ENCODE assay signal across 8 mouse cellular contexts in genomic region chr11:70055618-70056214, GRCm38 (mm10). TPM values are rescaled to one million over a fixed set of nuclear protein-coding genes. Genes with fewer than 3 reads are reported as not detected.
A peak's percentile ranks its signal among the peaks of the same experiment; 100 is the strongest.
DNase-seq lines count a peak whose midpoint lies in the region; ATAC-seq lines count a peak whose summit lies in the region.

No protein-coding gene starts in this region.

- peak; percentile 63 for ATAC-seq in embryonic facial prominence, embryonic 14.5 days (ENCODE audit: low read depth)
- no peak for ATAC-seq in heart, embryonic 13.5 days (ENCODE audit: extremely low read depth, insufficient number of reproducible peaks, low FRiP score, low TSS enrichment)
- peak; percentile 56 for ATAC-seq in kidney, embryonic 16.5 days (ENCODE audit: low FRiP score, low TSS enrichment)
- peak; percentile 67 for ATAC-seq in neutrophil, adult 5-6 weeks (ENCODE audit: extremely low read depth, insufficient number of reproducible peaks, low FRiP score, poor library complexity, severe bottlenecking)

- 0 out of 2 replicates have a peak overlapping the region, but pooled peaks have one; percentile 25 for H3K9ac ChIP-seq in embryonic facial prominence, embryonic 14.5 days (ENCODE audit: low read depth, low read length)
- 0 out of 2 replicates have a peak overlapping the region, but pooled peaks have one; percentile 6 for H3K9ac ChIP-seq in heart, embryonic 13.5 days
- H3K9ac ChIP-seq in kidney, embryonic 16.5 days (replicated peaks; ENCODE audit: low read length), result 0 out of 2 replicates have a peak overlapping the region, but pooled peaks have one; percentile 25

- H3K4me2 ChIP-seq in embryonic facial prominence, embryonic 14.5 days (ENCODE audit: low read depth, low read length), result peak overlapping the region; percentile 21
- H3K4me2 ChIP-seq in heart, embryonic 13.5 days, result peak overlapping the region; percentile 28
- peak overlapping the region; percentile 37 for H3K4me2 ChIP-seq in kidney, embryonic 16.5 days (replicated peaks; ENCODE audit: low read depth, low read length)

- H3K27ac ChIP-seq in embryonic facial prominence, embryonic 14.5 days (replicated peaks; ENCODE audit: low read depth, low read length), result no peak overlapping the region
- no peak overlapping the region for H3K27ac ChIP-seq in heart, embryonic 13.5 days (replicated peaks)
- no peak overlapping the region for H3K27ac ChIP-seq in kidney, embryonic 16.5 days (ENCODE audit: low read length)

- no peaks in the 10 kb centered on the region for H3K36me3 ChIP-seq in embryonic facial prominence, embryonic 14.5 days (ENCODE audit: control insufficient read depth, insufficient read depth, low read length)
- no peaks in the 10 kb centered on the region for H3K36me3 ChIP-seq in heart, embryonic 13.5 days
- no peaks in the 10 kb centered on the region for H3K36me3 ChIP-seq in kidney, embryonic 16.5 days (ENCODE audit: insufficient read depth, low read length)

- peak; percentile 71 to 77 for DNase-seq in CD8-positive naive resting alpha-beta T cell, adult 2 months (ENCODE audit: low read depth in 2 of 2, low spot score in 2 of 2)
- peak; percentile 87 for DNase-seq in adrenal gland, postnatal 14 days
- peak; percentile 39 for DNase-seq in embryonic facial prominence, embryonic 14.5 days (ENCODE audit: low spot score)
- DNase-seq in lung, adult 18-20 months, result peak; percentile 63 to 71
- DNase-seq in thymus, postnatal 10 days (ENCODE audit: low spot score in 2 of 2), result peak; percentile 48 to 82

- no peak overlapping the region for H3K4me3 ChIP-seq in embryonic facial prominence, embryonic 14.5 days (ENCODE audit: low read depth, low read length)
- H3K4me3 ChIP-seq in heart, embryonic 13.5 days, result no peak overlapping the region
- no peak overlapping the region for H3K4me3 ChIP-seq in kidney, embryonic 16.5 days (ENCODE audit: low read length)

- no peaks in the 10 kb centered on the region for H3K4me1 ChIP-seq in embryonic facial prominence, embryonic 14.5 days (ENCODE audit: control insufficient read depth, insufficient read depth, low read length)
- H3K4me1 ChIP-seq in heart, embryonic 13.5 days, result peaks cover 11% of the 10 kb centered on the region
- H3K4me1 ChIP-seq in kidney, embryonic 16.5 days (ENCODE audit: insufficient read depth, low read length), result peaks cover 4% of the 10 kb centered on the region; the same call in 1 of the 2 replicates

- 28% methylated on average over 16 of the region's 18 CpGs for WGBS in embryonic facial prominence, embryonic 14.5 days
- 23% methylated on average over 18 of the region's 18 CpGs for WGBS in heart, embryonic 13.5 days
- WGBS in kidney, embryonic 16.5 days, result 21% methylated on average over 18 of the region's 18 CpGs

- H3K9me3 ChIP-seq in embryonic facial prominence, embryonic 14.5 days (ENCODE audit: control insufficient read depth, low read length), result no peaks in the 10 kb centered on the region
- H3K9me3 ChIP-seq in heart, embryonic 13.5 days, result no peaks in the 10 kb centered on the region
- no peaks in the 10 kb centered on the region for H3K9me3 ChIP-seq in kidney, embryonic 16.5 days (ENCODE audit: low read length)

- H3K27me3 ChIP-seq in embryonic facial prominence, embryonic 14.5 days (replicated peaks; ENCODE audit: control insufficient read depth, insufficient read depth, low read length), result no peaks in the 10 kb centered on the region
- peaks cover 34% of the 10 kb centered on the region for H3K27me3 ChIP-seq in heart, embryonic 13.5 days (replicated peaks)
- no peaks in the 10 kb centered on the region for H3K27me3 ChIP-seq in kidney, embryonic 16.5 days (ENCODE audit: insufficient read depth, low read length)

RNA-seq across cellular contexts. Expression of gene Asgr1, which starts 1.8 kb away (rescaled TPM):
- 2.2 and 47.3 TPM in 2 replicates for total RNA-seq in adrenal gland, postnatal 14 days (2021)
- 2.0 and 2.2 TPM in 2 replicates for polyA plus RNA-seq in embryonic facial prominence, embryonic 14.5 days (2014; fragmentation: Nextera tagmentation; extraction: Ambion mirVana)
- polyA plus RNA-seq in heart, embryonic 13.5 days (2015; fragmentation: Nextera tagmentation; extraction: Ambion mirVana), result 0.24 TPM in 1 of 2 replicates, not detected in the other
- polyA plus RNA-seq in kidney, embryonic 16.5 days (2015; fragmentation: Nextera tagmentation; extraction: Ambion mirVana), result 1.3 and 1.4 TPM in 2 replicates
- not detected in 2 replicates for total RNA-seq in neutrophil, adult 5-6 weeks (2017)

RNA-seq across cellular contexts. Expression of gene Asgr2, which starts 36.7 kb away (rescaled TPM):
- 1.9 and 30.0 TPM in 2 replicates for total RNA-seq in adrenal gland, postnatal 14 days (2021)
- 0.32 TPM in 1 of 2 replicates, not detected in the other for polyA plus RNA-seq in embryonic facial prominence, embryonic 14.5 days (2014; fragmentation: Nextera tagmentation; extraction: Ambion mirVana)
- 0.18 TPM in 1 of 2 replicates, not detected in the other for polyA plus RNA-seq in heart, embryonic 13.5 days (2015; fragmentation: Nextera tagmentation; extraction: Ambion mirVana)
- 0.17 and 0.19 TPM in 2 replicates for polyA plus RNA-seq in kidney, embryonic 16.5 days (2015; fragmentation: Nextera tagmentation; extraction: Ambion mirVana)
- not detected in 2 replicates for total RNA-seq in neutrophil, adult 5-6 weeks (2017)

RNA-seq across cellular contexts. Expression of gene Dlg4, which starts 39.0 kb away (rescaled TPM):
- 31.9 and 37.0 TPM in 2 replicates for total RNA-seq in adrenal gland, postnatal 14 days (2021)
- 7.3 and 8.4 TPM in 2 replicates for polyA plus RNA-seq in embryonic facial prominence, embryonic 14.5 days (2014; fragmentation: Nextera tagmentation; extraction: Ambion mirVana)
- 4.7 and 5.1 TPM in 2 replicates for polyA plus RNA-seq in heart, embryonic 13.5 days (2015; fragmentation: Nextera tagmentation; extraction: Ambion mirVana)
- polyA plus RNA-seq in kidney, embryonic 16.5 days (2015; fragmentation: Nextera tagmentation; extraction: Ambion mirVana), result 9.3 and 13.2 TPM in 2 replicates
- 2.4 and 2.9 TPM in 2 replicates for total RNA-seq in neutrophil, adult 5-6 weeks (2017)

RNA-seq across cellular contexts. Expression of gene Acadvl, which starts 40.5 kb away (rescaled TPM):
- 1,177 and 1,207 TPM in 2 replicates for total RNA-seq in adrenal gland, postnatal 14 days (2021)
- 90.0 and 95.5 TPM in 2 replicates for polyA plus RNA-seq in embryonic facial prominence, embryonic 14.5 days (2014; fragmentation: Nextera tagmentation; extraction: Ambion mirVana)
- polyA plus RNA-seq in heart, embryonic 13.5 days (2015; fragmentation: Nextera tagmentation; extraction: Ambion mirVana), result 131 and 140 TPM in 2 replicates
- polyA plus RNA-seq in kidney, embryonic 16.5 days (2015; fragmentation: Nextera tagmentation; extraction: Ambion mirVana), result 107 and 114 TPM in 2 replicates
- 45.2 and 46.7 TPM in 2 replicates for total RNA-seq in neutrophil, adult 5-6 weeks (2017)

RNA-seq across cellular contexts. Expression of gene Dvl2, which starts 55.3 kb away (rescaled TPM):
- 16.0 and 23.1 TPM in 2 replicates for total RNA-seq in adrenal gland, postnatal 14 days (2021)
- polyA plus RNA-seq in embryonic facial prominence, embryonic 14.5 days (2014; fragmentation: Nextera tagmentation; extraction: Ambion mirVana), result 30.8 and 36.2 TPM in 2 replicates
- polyA plus RNA-seq in heart, embryonic 13.5 days (2015; fragmentation: Nextera tagmentation; extraction: Ambion mirVana), result 20.7 and 22.0 TPM in 2 replicates
- 39.1 and 40.7 TPM in 2 replicates for polyA plus RNA-seq in kidney, embryonic 16.5 days (2015; fragmentation: Nextera tagmentation; extraction: Ambion mirVana)
- 41.0 and 41.7 TPM in 2 replicates for total RNA-seq in neutrophil, adult 5-6 weeks (2017)
